Comparison of ENCODE assay signal across 8 mouse cellular contexts in genomic region chr6:134036951-134037431, GRCm38 (mm10). TPM values are rescaled to one million over a fixed set of nuclear protein-coding genes. Genes with fewer than 3 reads are reported as not detected.
DNase-seq lines count a peak whose midpoint lies in the region; ATAC-seq lines count a peak whose summit lies in the region.

No protein-coding gene starts in this region.

- H3K27ac ChIP-seq in forebrain, embryonic 14.5 days (ENCODE audit: low read depth, low read length) = no peak overlapping the region
- H3K27ac ChIP-seq in liver, embryonic 16.5 days (ENCODE audit: low read length) = peak overlapping the region; percentile 21; the same call in 1 of the 2 replicates

- H3K4me2 ChIP-seq in forebrain, embryonic 14.5 days (ENCODE audit: low read length) = peak overlapping the region; percentile 65
- H3K4me2 ChIP-seq in liver, embryonic 16.5 days (ENCODE audit: low read depth, low read length) = peak overlapping the region; percentile 81

- intact Hi-C loops in heart, postnatal 14 days (cut with DNase I) = loop anchor here (2.0 to 5.0 kb wide), 6 partner anchors 50 to 350 kb away; no protein-coding TSS in a partner anchor
- intact Hi-C loops in gastrocnemius, postnatal 14 days (cut with DNase I; ENCODE audit: low total_unique reads) = no loop called here
- intact Hi-C loops in left cerebral cortex, postnatal 14 days (cut with DNase I) = loop anchor here (5.0 kb wide), 2 partner anchors 75 to 115 kb away; no protein-coding TSS in a partner anchor

- H3K4me1 ChIP-seq in forebrain, embryonic 14.5 days (ENCODE audit: control insufficient read depth, insufficient read depth, low read length) = peaks cover 7% of the 10 kb centered on the region; the same call in 1 of the 2 replicates
- H3K4me1 ChIP-seq in liver, embryonic 16.5 days (ENCODE audit: control insufficient read depth, low read depth, low read length) = peaks cover 16% of the 10 kb centered on the region

- H3K9ac ChIP-seq in forebrain, embryonic 14.5 days (ENCODE audit: low read length) = peak overlapping the region; percentile 99; the same call in 1 of the 2 replicates
- H3K9ac ChIP-seq in liver, embryonic 16.5 days (ENCODE audit: low read depth, low read length) = peak overlapping the region; percentile 12; the same call in 1 of the 2 replicates

- H3K4me3 ChIP-seq in forebrain, embryonic 14.5 days (ENCODE audit: low read depth, low read length) = peak overlapping the region; percentile 80
- peak overlapping the region; percentile 76 for H3K4me3 ChIP-seq in liver, embryonic 16.5 days (ENCODE audit: low read depth, low read length)

- H3K27me3 ChIP-seq in forebrain, embryonic 14.5 days (replicated peaks; ENCODE audit: control insufficient read depth, insufficient read depth, low read length) = no peaks in the 10 kb centered on the region
- no peaks in the 10 kb centered on the region for H3K27me3 ChIP-seq in liver, embryonic 16.5 days (ENCODE audit: control insufficient read depth, insufficient read depth, low read depth, low read length)

- no peaks in the 10 kb centered on the region for H3K9me3 ChIP-seq in forebrain, embryonic 14.5 days (replicated peaks; ENCODE audit: control insufficient read depth, low read length)
- no peaks in the 10 kb centered on the region for H3K9me3 ChIP-seq in liver, embryonic 16.5 days (replicated peaks; ENCODE audit: control insufficient read depth, low read length)

- no peak for ATAC-seq in forebrain, embryonic 14.5 days
- ATAC-seq in liver, embryonic 16.5 days (ENCODE audit: low read depth) = no peak

- no peaks in the 10 kb centered on the region for H3K36me3 ChIP-seq in forebrain, embryonic 14.5 days (ENCODE audit: control insufficient read depth, insufficient read depth, low read length)
- H3K36me3 ChIP-seq in liver, embryonic 16.5 days (ENCODE audit: control insufficient read depth, insufficient read depth) = no peaks in the 10 kb centered on the region

- DNase-seq in heart, adult 11 months = peak; percentile 85
- no peak for DNase-seq in heart, postnatal 14 days
- DNase-seq in CD4-positive helper T cell, adult 2 months (ENCODE audit: low read depth, low spot score) = peak; percentile 51
- DNase-seq in forebrain, embryonic 14.5 days (ENCODE audit: low spot score) = no peak
- no peak for DNase-seq in gastrocnemius, postnatal 14 days
- no peak for DNase-seq in right cerebral cortex, postnatal 4 days
- no peak for DNase-seq in left cerebral cortex, postnatal 14 days (ENCODE audit: low spot score in 2 of 2)

- WGBS in forebrain, embryonic 14.5 days = 6% methylated on average over 3 of the region's 3 CpGs
- WGBS in liver, embryonic 16.5 days (ENCODE audit: insufficient replicate concordance) = 8% methylated on average over 3 of the region's 3 CpGs

RNA-seq across cellular contexts. Expression of gene Etv6, which starts 1.5 kb away (rescaled TPM):
- total RNA-seq in heart, postnatal 14 days (2021) = 10 to 100 TPM; 12.7 to 12.8 TPM
- 5.9 and 6.1 TPM in 2 replicates for polyA plus RNA-seq in forebrain, embryonic 14.5 days (2014; fragmentation: Nextera tagmentation; extraction: Ambion mirVana)
- 2.7 and 3.0 TPM in 2 replicates for polyA plus RNA-seq in liver, embryonic 16.5 days (2015; fragmentation: Nextera tagmentation; extraction: Ambion mirVana)
- 1 to 10 TPM; 7.8 to 8.3 TPM for total RNA-seq in gastrocnemius, postnatal 14 days (2021)
- 10 to 100 TPM; 16.9 to 18.5 TPM for total RNA-seq in left cerebral cortex, postnatal 14 days (2021)

Comparison
In these comparisons a context has a peak if more than half of its experiments do, and no peak if none do; other contexts are left out.
1. DNase-seq: peak in heart, adult 11 months (single experiment) and CD4-positive helper T cell, adult 2 months (single experiment); none in heart, postnatal 14 days (0 of 2), forebrain, embryonic 14.5 days (single experiment), gastrocnemius, postnatal 14 days (single experiment), right cerebral cortex, postnatal 4 days (single experiment) and left cerebral cortex, postnatal 14 days (0 of 2).